Mouse (Mus musculus): ENCODE data around the gene Eprs.

Gene Eprs

GRCm38 (mm10) chr1:185452461-185452860, 89.6 kb downstream of the Eprs start:
- DNase-seq: no peak

GRCm38 (mm10) chr1:185454144-185454543, 91.3 kb downstream of the Eprs start:
- DNase-seq: no peak

GRCm38 (mm10) chr1:185454575-185454954, 91.7 kb downstream of the Eprs start, which contains the start of gene Slc30a10:
Gene Slc30a10 (plus strand): TSS chr1:185454848.
- peak; percentile 55 for DNase-seq

- DNase-seq: peak; percentile 59
These were observed 92.3 kb downstream of the Eprs start for GRCm38 (mm10) chr1:185454955-185455701.

GRCm38 (mm10) chr1:185456327-185456726, 93.5 kb downstream of the Eprs start:
- DNase-seq: no peak

- no peak for DNase-seq
These were observed 97.3 kb downstream of the Eprs start for GRCm38 (mm10) chr1:185460096-185460495.

GRCm38 (mm10) chr1:185462889-185463288, 100.0 kb downstream of the Eprs start:
- DNase-seq: no peak

GRCm38 (mm10) chr1:185469551-185470021, 106.7 kb downstream of the Eprs start:
- DNase-seq: no peak

GRCm38 (mm10) chr1:185472025-185472720, 109.3 kb downstream of the Eprs start:
- DNase-seq: no peak

- no peak for DNase-seq
These were observed 109.9 kb downstream of the Eprs start for GRCm38 (mm10) chr1:185472730-185473129.

- no peak for DNase-seq
These were observed 110.6 kb downstream of the Eprs start for GRCm38 (mm10) chr1:185473437-185473836.

All from right cerebral cortex, postnatal 14 days (tissue).